Mouse (Mus musculus) embryonic facial prominence, embryonic 12.5 days (tissue): Measurements from ENCODE around the gene Ech1. TPM values are rescaled to one million over a fixed set of nuclear protein-coding genes. Genes with fewer than 3 reads are reported as not detected.
"Not testable (repeated sequence)": the region's sequence is repeated elsewhere in the genome, so short reads cannot be mapped to it uniquely, and the experiment has no call there.

ENCODE experiments used
- ATAC-seq: fragments of 200-750 bp; cut with Nextera tagmentation; 2 replicates; pipeline ENCODE4 v1.8.0; 2017; ENCODE audit not compliant: insufficient number of reproducible peaks, insufficient read depth, low FRiP score, low TSS enrichment
- H3K27ac ChIP-seq: fragments of 300-500 bp; sonication (generic); 2 replicates; pipeline ENCODE4 v1.5.1; 2016; ENCODE audit warnings: mild to moderate bottlenecking
- H3K27me3 ChIP-seq: fragments of 300-500 bp; sonication (generic); 2 replicates; pipeline ENCODE4 v1.6.1; 2016; ENCODE audit warnings: mild to moderate bottlenecking, moderate library complexity
- H3K36me3 ChIP-seq: fragments of 300-500 bp; sonication (generic); 2 replicates; pipeline ENCODE4 v1.6.1; 2016; ENCODE audit warnings: mild to moderate bottlenecking
- H3K4me1 ChIP-seq: fragments of 300-500 bp; sonication (generic); 2 replicates; pipeline ENCODE4 v1.6.1; 2016
- H3K4me2 ChIP-seq: fragments of 300-500 bp; sonication (generic); replicated peaks from 2 replicates; pipeline ENCODE4 v1.6.1; 2016; ENCODE audit warnings: mild to moderate bottlenecking, moderate library complexity
- H3K4me3 ChIP-seq: fragments of 300-500 bp; sonication (generic); 2 replicates; pipeline ENCODE4 v1.5.1; 2016; ENCODE audit warnings: mild to moderate bottlenecking
- H3K9ac ChIP-seq: fragments of 300-500 bp; sonication (generic); 2 replicates; pipeline ENCODE4 v1.6.1; 2016; ENCODE audit warnings: mild to moderate bottlenecking, moderate library complexity
- H3K9me3 ChIP-seq: fragments of 300-500 bp; sonication (generic); 2 replicates; pipeline ENCODE4 v1.6.1; 2016; ENCODE audit warnings: mild to moderate bottlenecking, moderate library complexity
- WGBS: fragments of 180-500 bp; shearing (Covaris S2); methylation state at CpG from one replicate; pipeline ENCODE4 v1.1.7; 2016; 5-methylcytosine and 5-hydroxymethylcytosine counted together
- polyA plus RNA-seq: library from polyadenylated mRNA; unstranded; fragments of >200 nt; fragmentation: Nextera tagmentation; extraction: Ambion mirVana; gene quantifications from 2 replicates; pipeline ENCODE4 v1.2.1, GENCODE M21; 2016

The Ech1 gene
- polyA plus RNA-seq, 1 experiment from 2014 or later = 117 TPM

GRCm38 (mm10) chr7:28867508-28868340 is 42.7 kb downstream of the Ech1 start:
- not testable (repeated sequence) for H3K27me3 ChIP-seq, H3K27ac ChIP-seq, H3K36me3 ChIP-seq, H3K4me2 ChIP-seq, H3K4me3 ChIP-seq, H3K4me1 ChIP-seq, H3K9ac ChIP-seq, H3K9me3 ChIP-seq, ATAC-seq
- 30% methylated on average over 23 of the region's 23 CpGs for WGBS

DNA sequence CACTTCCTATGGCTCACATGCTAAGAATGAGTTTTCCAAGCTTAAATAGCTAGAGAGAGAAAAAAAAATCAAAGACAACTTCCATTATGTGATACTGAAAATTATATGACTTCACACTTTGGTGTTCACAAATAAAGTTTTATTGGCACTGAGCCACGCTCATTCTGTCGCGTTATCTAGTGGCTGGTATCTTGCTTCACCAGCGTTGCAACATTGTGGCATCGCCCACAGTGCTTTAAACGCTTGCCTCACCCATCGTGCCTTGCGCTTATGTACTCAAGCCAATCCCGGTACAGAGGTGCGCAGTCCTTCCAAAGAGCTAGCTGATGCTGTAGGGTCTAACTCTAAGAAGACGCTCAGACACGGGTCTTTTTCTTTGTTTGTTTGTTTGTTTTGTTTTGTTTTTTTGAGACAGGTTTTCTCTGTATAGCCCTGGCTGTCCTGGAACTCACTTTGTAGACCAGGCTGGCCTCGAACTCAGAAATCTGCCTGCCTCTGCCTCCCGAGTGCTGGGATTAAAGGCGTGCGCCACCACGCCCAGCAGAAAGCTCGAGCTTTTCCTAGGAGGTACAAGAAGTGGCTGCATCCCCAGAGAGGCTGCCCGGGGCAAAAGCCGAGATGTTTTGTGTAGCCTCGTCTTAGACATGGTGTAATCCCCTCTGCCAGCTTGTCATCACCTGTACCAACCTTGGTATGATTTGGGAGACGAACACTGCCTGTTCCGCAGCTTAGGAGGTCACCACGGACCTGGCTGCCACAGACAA is 46.1 kb downstream of the Ech1 start:
- no peak overlapping the region for H3K27ac ChIP-seq
- H3K4me3 ChIP-seq = no peak overlapping the region
- WGBS = 89% methylated on average over 24 of the region's 24 CpGs
- no peak overlapping the region for H3K4me2 ChIP-seq
- H3K9me3 ChIP-seq = no peaks in the 10 kb centered on the region
- H3K9ac ChIP-seq = no peak overlapping the region
- H3K27me3 ChIP-seq = no peaks in the 10 kb centered on the region
- ATAC-seq = no peak
- H3K36me3 ChIP-seq = no peaks in the 10 kb centered on the region
- 0 out of 2 replicates have a peak, but pooled peaks cover 3% of the 10 kb centered on the region for H3K4me1 ChIP-seq

DNA sequence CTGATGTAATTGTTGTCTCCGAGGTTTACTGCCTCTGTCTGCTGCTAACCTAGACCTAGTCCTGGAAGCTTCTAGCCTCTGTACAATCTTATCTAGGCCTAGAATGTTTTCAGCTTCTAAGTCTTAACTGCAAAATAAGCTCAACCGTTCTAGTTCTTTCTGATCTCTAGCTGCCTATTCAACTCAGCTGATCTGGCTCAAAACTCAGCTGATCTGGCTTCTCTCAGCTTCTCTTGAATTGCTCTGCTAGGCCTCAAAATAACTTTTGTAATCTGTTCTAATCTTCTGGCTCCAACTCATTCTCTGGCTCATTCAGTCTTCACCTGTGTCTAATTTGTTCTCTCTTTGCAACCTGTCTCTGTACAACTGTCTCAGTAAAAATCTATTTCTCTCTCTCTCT is 49.5 kb downstream of the Ech1 start:
- Histone ChIP-seq H3K9ac (no peak overlapping the region), H3K27ac (no peak overlapping the region), H3K4me1 (0 out of 2 replicates have a peak, but pooled peaks cover 3% of the 10 kb centered on the region), H3K36me3 (no peaks in the 10 kb centered on the region), H3K4me3 (no peak overlapping the region), H3K4me2 (no peak overlapping the region), H3K9me3 (no peaks in the 10 kb centered on the region), H3K27me3 (no peaks in the 10 kb centered on the region)
- WGBS = 47% methylated on average over 2 of the region's 2 CpGs
- no peak for ATAC-seq

- Histone ChIP-seq H3K9ac (no peak overlapping the region), H3K4me2 (no peak overlapping the region), H3K4me1 (0 out of 2 replicates have a peak, but pooled peaks cover 3% of the 10 kb centered on the region), H3K27me3 (no peaks in the 10 kb centered on the region), H3K4me3 (no peak overlapping the region), H3K9me3 (no peaks in the 10 kb centered on the region), H3K36me3 (no peaks in the 10 kb centered on the region), H3K27ac (no peak overlapping the region)
- WGBS = 59% methylated on average over 4 of the region's 4 CpGs
- ATAC-seq = no peak
Measured at GRCm38 (mm10) chr7:28876099-28876498, 51.1 kb downstream of the Ech1 start.

- 87% methylated on average over 7 of the region's 7 CpGs for whole genome bisulfite sequencing
- H3K9ac ChIP-seq = no peak overlapping the region
- no peak overlapping the region for H3K4me3 ChIP-seq
- H3K4me1 ChIP-seq = peaks cover 5% of the 10 kb centered on the region; the same call in 1 of the 2 replicates
- H3K36me3 ChIP-seq = no peaks in the 10 kb centered on the region
- ATAC-seq = no peak
- no peaks in the 10 kb centered on the region for H3K9me3 ChIP-seq
- no peaks in the 10 kb centered on the region for H3K27me3 ChIP-seq
- no peak overlapping the region for H3K4me2 ChIP-seq
- no peak overlapping the region for H3K27ac ChIP-seq
Measured at GRCm38 (mm10) chr7:28877155-28877554, 52.1 kb downstream of the Ech1 start.

DNA sequence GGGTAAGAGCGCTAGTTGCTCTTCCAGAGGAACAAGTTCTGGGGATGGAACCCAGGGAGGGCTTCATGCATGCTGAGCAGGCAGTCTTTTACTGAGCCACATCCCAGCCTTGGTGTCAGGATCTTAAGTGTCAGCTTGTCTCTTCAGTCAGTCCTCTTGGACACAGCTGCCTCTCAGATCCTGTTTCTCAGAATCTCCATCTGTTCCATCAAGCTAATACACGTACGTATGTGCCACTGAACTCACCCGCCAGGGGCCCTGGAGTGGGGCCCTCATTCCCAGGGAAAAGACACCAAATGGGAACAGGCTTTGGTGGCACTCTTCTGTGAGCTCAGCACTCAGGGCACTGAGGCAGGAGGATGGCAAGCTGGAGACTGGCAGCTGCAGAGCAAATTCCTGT is 52.8 kb downstream of the Ech1 start:
- H3K9me3 ChIP-seq = no peaks in the 10 kb centered on the region
- no peaks in the 10 kb centered on the region for H3K36me3 ChIP-seq
- H3K4me3 ChIP-seq = no peak overlapping the region
- peaks cover 5% of the 10 kb centered on the region; the same call in 1 of the 2 replicates for H3K4me1 ChIP-seq
- WGBS = 77% methylated on average over 4 of the region's 4 CpGs
- H3K4me2 ChIP-seq = no peak overlapping the region
- ATAC-seq = no peak
- H3K9ac ChIP-seq = no peak overlapping the region
- no peak overlapping the region for H3K27ac ChIP-seq
- H3K27me3 ChIP-seq = no peaks in the 10 kb centered on the region

GRCm38 (mm10) chr7:28879606-28880005 is 54.6 kb downstream of the Ech1 start:
- no peaks in the 10 kb centered on the region for H3K27me3 ChIP-seq
- peaks cover 2% of the 10 kb centered on the region; the same call in 1 of the 2 replicates for H3K4me1 ChIP-seq
- 77% methylated on average over 7 of the region's 7 CpGs for WGBS
- no peaks in the 10 kb centered on the region for H3K9me3 ChIP-seq
- no peak overlapping the region for H3K9ac ChIP-seq
- no peak overlapping the region for H3K4me3 ChIP-seq
- no peak overlapping the region for H3K27ac ChIP-seq
- ATAC-seq = no peak
- no peaks in the 10 kb centered on the region for H3K36me3 ChIP-seq
- no peak overlapping the region for H3K4me2 ChIP-seq

DNA sequence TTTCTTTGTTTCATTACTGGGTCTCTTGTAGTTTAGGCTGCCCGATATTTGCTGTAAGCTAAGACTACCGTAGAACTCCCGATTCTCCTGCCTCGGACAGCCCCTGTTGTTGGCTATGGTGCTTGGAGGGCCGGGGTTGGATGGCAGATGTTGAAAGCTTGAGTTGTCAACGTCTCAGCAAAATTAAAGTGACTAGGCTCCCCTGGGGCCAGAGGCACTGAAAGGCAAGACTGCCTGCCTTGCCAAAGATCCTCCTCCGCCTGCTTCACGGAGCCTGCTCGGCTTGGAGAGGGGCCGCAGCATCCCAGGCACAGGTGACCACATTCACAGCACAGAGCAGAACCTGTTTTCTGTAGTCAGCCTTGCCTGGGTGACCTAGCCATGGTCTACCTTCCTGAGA is 55.5 kb downstream of the Ech1 start:
- H3K4me3 ChIP-seq = no peak overlapping the region
- no peaks in the 10 kb centered on the region for H3K36me3 ChIP-seq
- no peak overlapping the region for H3K9ac ChIP-seq
- 56% methylated on average over 10 of the region's 10 CpGs for WGBS
- H3K4me1 ChIP-seq = peaks cover 2% of the 10 kb centered on the region; the same call in 1 of the 2 replicates
- ATAC-seq = no peak
- no peak overlapping the region for H3K4me2 ChIP-seq
- H3K9me3 ChIP-seq = no peaks in the 10 kb centered on the region
- H3K27me3 ChIP-seq = no peaks in the 10 kb centered on the region
- no peak overlapping the region for H3K27ac ChIP-seq

GRCm38 (mm10) chr7:28881199-28881598 is 56.2 kb downstream of the Ech1 start, which contains the start of gene Capn12:
Gene Capn12, plus strand, starts transcription at chr7:28881422.
- H3K9ac ChIP-seq = no peak within 1 kb of the TSS; the same call in 1 of the 2 replicates
- H3K9me3 ChIP-seq = no peaks in the 10 kb centered on the region
- H3K27me3 ChIP-seq = no peaks in the 10 kb centered on the region
- WGBS = 40% methylated on average over 13 of the region's 13 CpGs
- ATAC-seq = no peak
- peaks cover 2% of the 10 kb centered on the region; the same call in 1 of the 2 replicates for H3K4me1 ChIP-seq
- no peak within 1 kb of the TSS for H3K27ac ChIP-seq
- no peaks in the 10 kb centered on the region for H3K36me3 ChIP-seq
- H3K4me3 ChIP-seq = no peak within 1 kb of the TSS
- no peak within 1 kb of the TSS for H3K4me2 ChIP-seq

Other genes starting within 250 kb of the Ech1 start
- gene Samd4b, start 227.1 kb upstream of the Ech1 start, polyA plus RNA-seq = 36.6 and 36.8 TPM in 2 replicates
- 43.4 and 44.1 TPM in 2 replicates for gene Pak4, start 227.0 kb upstream of the Ech1 start, polyA plus RNA-seq
- 0.18 TPM in 1 of 2 replicates, not detected in the other for gene Acp7, start 193.9 kb upstream of the Ech1 start, polyA plus RNA-seq
- gene Fbxo27, start 132.4 kb upstream of the Ech1 start, polyA plus RNA-seq = 8.6 and 11.9 TPM in 2 replicates
- gene Fbxo17, start 108.4 kb upstream of the Ech1 start, polyA plus RNA-seq = 15.9 and 19.7 TPM in 2 replicates
- gene Mrps12, start 83.4 kb upstream of the Ech1 start, polyA plus RNA-seq = 135 and 138 TPM in 2 replicates
- gene Sars2, start 83.2 kb upstream of the Ech1 start, polyA plus RNA-seq = 29.8 and 32.0 TPM in 2 replicates
- gene Ccer2, start 69.0 kb upstream of the Ech1 start, polyA plus RNA-seq = 5.0 and 6.5 TPM in 2 replicates
- gene Sirt2, start 58.5 kb upstream of the Ech1 start, polyA plus RNA-seq = 76.1 and 76.7 TPM in 2 replicates
- 38.9 and 42.0 TPM in 2 replicates for gene Nfkbib, start 57.7 kb upstream of the Ech1 start, polyA plus RNA-seq
- gene Rinl, start 36.2 kb upstream of the Ech1 start, polyA plus RNA-seq = 2.2 and 2.8 TPM in 2 replicates
- gene Hnrnpl, start 16.7 kb upstream of the Ech1 start, polyA plus RNA-seq = 372 and 383 TPM in 2 replicates
- 5.4 and 7.3 TPM in 2 replicates for gene Lgals4, start 8.6 kb downstream of the Ech1 start, polyA plus RNA-seq
- gene Lgals7, start 38.6 kb downstream of the Ech1 start, polyA plus RNA-seq = 2.4 and 4.2 TPM in 2 replicates
- 0.26 and 0.36 TPM in 2 replicates for gene Capn12, start 56.2 kb downstream of the Ech1 start, polyA plus RNA-seq
- gene Actn4, start 137.1 kb downstream of the Ech1 start, polyA plus RNA-seq = 233 and 253 TPM in 2 replicates
- 392 and 419 TPM in 2 replicates for gene Eif3k, start 156.6 kb downstream of the Ech1 start, polyA plus RNA-seq
- 6.7 and 9.3 TPM in 2 replicates for gene Map4k1, start 156.8 kb downstream of the Ech1 start, polyA plus RNA-seq